Mouse (Mus musculus): ENCODE results near the gene Rps6ka2.

- no peak for TF ChIP-seq ZNF384 (IDR thresholded peaks at IDR 0.05; ENCODE audit: low read depth, low read length)
- no peak for TF ChIP-seq ZC3H11A (IDR thresholded peaks at IDR 0.05; ENCODE audit: borderline replicate concordance, low read depth, low read length)
- no peak for TF ChIP-seq CHD2 (IDR thresholded peaks at IDR 0.05; ENCODE audit: low read depth, low read length)
- no peak for TF ChIP-seq HCFC1 (IDR thresholded peaks at IDR 0.05; ENCODE audit: borderline replicate concordance, insufficient read depth, low read length)
Observed at GRCm38 (mm10) chr17:7286422-7287050, 116.6 kb downstream of the Rps6ka2 start.
